Mouse (Mus musculus) olfactory bulb, adult 2 months (tissue): ENCODE results near the gene Sgms1. TPM values are rescaled to one million over a fixed set of nuclear protein-coding genes. Genes with fewer than 3 reads are reported as not detected.
A peak's percentile ranks its signal among the peaks of the same experiment; 100 is the strongest.

Source experiments
- H3K27ac ChIP-seq: fragments of 200-500 bp; 2 replicates; pipeline ENCODE4 v1.5.1; 2012; ENCODE audit warnings: low read depth, low read length; ENCODE audit not compliant: insufficient read depth
- H3K4me1 ChIP-seq: fragments of 200-500 bp; 2 replicates; pipeline ENCODE4 v1.6.1; 2012; ENCODE audit warnings: low read length; ENCODE audit not compliant: control insufficient read depth, insufficient read depth
- H3K4me3 ChIP-seq: fragments of 200-500 bp; 2 replicates; pipeline ENCODE4 v1.5.1; 2012; ENCODE audit warnings: mild to moderate bottlenecking, low read depth, low read length, moderate library complexity; ENCODE audit not compliant: insufficient read depth
- CTCF ChIP-seq: fragments of 200-500 bp; IDR thresholded peaks from 2 replicates; pipeline ENCODE4 v1.5.1; 2012; ENCODE audit warnings: low read depth, mild to moderate bottlenecking, low read length, moderate library complexity; ENCODE audit not compliant: insufficient read depth
- POLR2A ChIP-seq: fragments of 200-500 bp; IDR thresholded peaks from 2 replicates; pipeline ENCODE4 v1.6.1; 2012; ENCODE audit warnings: mild to moderate bottlenecking, low read depth, low read length, moderate library complexity; ENCODE audit not compliant: insufficient read depth
- WGBS: fragments of 180-500 bp; shearing (Covaris S2); methylation state at CpG from one replicate; pipeline ENCODE4 v1.1.7; 2018; 5-methylcytosine and 5-hydroxymethylcytosine counted together
- polyA plus RNA-seq: library from polyadenylated mRNA; stranded (reverse); fragments of >200 nt; gene quantifications from 2 replicates; pipeline ENCODE4 v1.2.4, GENCODE M21; 2012; ENCODE audit warnings: low replicate concordance; ENCODE audit not compliant: missing spikeins, insufficient read depth, insufficient read length

Sgms1 gene
- polyA plus RNA-seq, 1 experiment = not detected

- Histone ChIP-seq H3K4me3 (no peak overlapping the region), H3K27ac (no peak overlapping the region), H3K4me1 (no peaks in the 10 kb centered on the region)
- 89% methylated on average over 10 of the region's 10 CpGs for WGBS
- TF ChIP-seq CTCF = no peak
- no peak for TF ChIP-seq POLR2A
Measured at GRCm38 (mm10) chr19:32262805-32263572, 126.5 kb downstream of the Sgms1 start.

- Histone ChIP-seq H3K27ac (no peak overlapping the region), H3K4me1 (no peaks in the 10 kb centered on the region), H3K4me3 (no peak overlapping the region)
- WGBS = 76% methylated on average over 8 of the region's 8 CpGs
- TF ChIP-seq CTCF = no peak
- no peak for TF ChIP-seq POLR2A
Measured at GRCm38 (mm10) chr19:32260869-32261688, 128.4 kb downstream of the Sgms1 start.

GRCm38 (mm10) chr19:32259830-32260229 is 129.7 kb downstream of the Sgms1 start:
- no peak overlapping the region for H3K4me3 ChIP-seq
- no peak for TF ChIP-seq CTCF
- no peak for TF ChIP-seq POLR2A
- no peak overlapping the region for H3K27ac ChIP-seq
- H3K4me1 ChIP-seq = peaks cover 1% of the 10 kb centered on the region; the same call in 1 of the 2 replicates
- 97% methylated on average over 2 of the region's 2 CpGs for WGBS

- TF ChIP-seq CTCF = no peak
- TF ChIP-seq POLR2A = no peak
- no peak overlapping the region for H3K27ac ChIP-seq
- no peak overlapping the region for H3K4me3 ChIP-seq
- peaks cover 2% of the 10 kb centered on the region; the same call in 1 of the 2 replicates for H3K4me1 ChIP-seq
- WGBS = 94% methylated on average over 4 of the region's 4 CpGs
Measured at GRCm38 (mm10) chr19:32259048-32259447, 130.5 kb downstream of the Sgms1 start.

- H3K4me1 ChIP-seq = peaks cover 2% of the 10 kb centered on the region; the same call in 1 of the 2 replicates
Measured at GRCm38 (mm10) chr19:32258146-32258545, 131.4 kb downstream of the Sgms1 start.

GRCm38 (mm10) chr19:32257616-32258015 is 131.9 kb downstream of the Sgms1 start:
- peaks cover 2% of the 10 kb centered on the region; the same call in 1 of the 2 replicates for H3K4me1 ChIP-seq
- no peak for TF ChIP-seq POLR2A
- TF ChIP-seq CTCF = no peak

More at GRCm38 (mm10) chr19:32258146-32258545, 131.4 kb downstream of the Sgms1 start:
- 87% methylated on average over 5 of the region's 5 CpGs for WGBS
- no peak overlapping the region for H3K4me3 ChIP-seq
- TF ChIP-seq CTCF (no peak), POLR2A (no peak)
- no peak overlapping the region for H3K27ac ChIP-seq

GRCm38 (mm10) chr19:32256706-32257415 is 132.7 kb downstream of the Sgms1 start:
- whole genome bisulfite sequencing = 90% methylated on average over 4 of the region's 4 CpGs
- Histone ChIP-seq H3K27ac (no peak overlapping the region), H3K4me1 (peaks cover 2% of the 10 kb centered on the region; the same call in 1 of the 2 replicates), H3K4me3 (no peak overlapping the region)
- no peak for TF ChIP-seq CTCF
- TF ChIP-seq POLR2A = no peak

More at GRCm38 (mm10) chr19:32257616-32258015, 131.9 kb downstream of the Sgms1 start:
- H3K27ac ChIP-seq = no peak overlapping the region
- 91% methylated on average over 3 of the region's 3 CpGs for WGBS
- no peak overlapping the region for H3K4me3 ChIP-seq

- H3K27ac ChIP-seq = 0 out of 2 replicates have a peak overlapping the region, but pooled peaks have one; percentile 26
- TF ChIP-seq POLR2A = no peak
- 59% methylated on average over 6 of the region's 6 CpGs for WGBS
- peaks cover 2% of the 10 kb centered on the region; the same call in 1 of the 2 replicates for H3K4me1 ChIP-seq
- no peak overlapping the region for H3K4me3 ChIP-seq
Measured at GRCm38 (mm10) chr19:32255429-32256185, 133.9 kb downstream of the Sgms1 start.
